Mouse (Mus musculus) ES-Bruce4 (cell line): Measurements from ENCODE around the gene C1ql2.

Experiments used
- CTCF ChIP-seq: IDR thresholded peaks from one replicate; pipeline ENCODE4 v1.8.1; 2011; ENCODE audit warnings: low read depth, low read length
- POLR2A ChIP-seq: IDR thresholded peaks from one replicate; pipeline ENCODE4 v1.8.1; 2011; ENCODE audit warnings: low read length; ENCODE audit not compliant: insufficient read depth

DNA sequence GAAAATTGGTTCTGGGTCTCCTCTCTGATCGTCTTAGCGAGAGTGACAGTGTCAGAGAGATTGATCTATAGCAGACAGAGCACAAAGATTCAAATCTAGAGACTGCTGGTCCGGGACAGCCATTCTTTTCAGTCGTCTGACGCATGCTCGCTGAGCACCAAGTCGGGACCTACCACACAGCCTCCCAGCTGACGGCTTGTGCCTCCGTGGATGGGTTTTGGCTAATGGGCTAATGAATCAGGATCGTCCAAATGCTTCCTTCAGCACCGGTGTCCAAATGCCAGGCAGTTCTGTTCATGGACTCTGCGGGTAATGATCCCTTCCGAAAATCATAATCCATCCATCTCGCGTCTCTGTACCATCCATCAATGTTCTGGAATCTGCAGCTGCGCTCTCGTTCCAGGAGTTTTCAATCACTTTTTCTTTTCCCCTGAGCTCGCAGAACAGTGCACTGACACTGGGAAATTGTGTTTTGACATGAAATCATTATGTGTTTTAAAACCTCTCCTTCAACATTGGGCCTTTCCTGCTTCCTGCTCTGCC lies 44.7 kb downstream of the C1ql2 start:
- TF ChIP-seq CTCF = no peak
- no peak for TF ChIP-seq POLR2A
